Mouse (Mus musculus) heart, adult 2 months (tissue): ENCODE results near the gene Bcorl1.

ENCODE experiments used
- CTCF ChIP-seq: fragments of 200-600 bp; IDR thresholded peaks from 2 replicates; pipeline ENCODE4 v1.8.1; 2022; ENCODE audit warnings: antibody characterized with exemption, mild to moderate bottlenecking, moderate library complexity
- EP300 ChIP-seq: fragments of 200-500 bp; IDR thresholded peaks from 2 replicates; pipeline ENCODE4 v1.6.1; 2011; ENCODE audit warnings: low read depth, low read length, control low read depth; ENCODE audit not compliant: insufficient read depth
- POLR2A ChIP-seq: fragments of 200-500 bp; IDR thresholded peaks from 2 replicates; pipeline ENCODE4 v1.6.1; 2011; ENCODE audit warnings: mild to moderate bottlenecking, low read depth, low read length, control low read depth; ENCODE audit not compliant: insufficient read depth

DNA sequence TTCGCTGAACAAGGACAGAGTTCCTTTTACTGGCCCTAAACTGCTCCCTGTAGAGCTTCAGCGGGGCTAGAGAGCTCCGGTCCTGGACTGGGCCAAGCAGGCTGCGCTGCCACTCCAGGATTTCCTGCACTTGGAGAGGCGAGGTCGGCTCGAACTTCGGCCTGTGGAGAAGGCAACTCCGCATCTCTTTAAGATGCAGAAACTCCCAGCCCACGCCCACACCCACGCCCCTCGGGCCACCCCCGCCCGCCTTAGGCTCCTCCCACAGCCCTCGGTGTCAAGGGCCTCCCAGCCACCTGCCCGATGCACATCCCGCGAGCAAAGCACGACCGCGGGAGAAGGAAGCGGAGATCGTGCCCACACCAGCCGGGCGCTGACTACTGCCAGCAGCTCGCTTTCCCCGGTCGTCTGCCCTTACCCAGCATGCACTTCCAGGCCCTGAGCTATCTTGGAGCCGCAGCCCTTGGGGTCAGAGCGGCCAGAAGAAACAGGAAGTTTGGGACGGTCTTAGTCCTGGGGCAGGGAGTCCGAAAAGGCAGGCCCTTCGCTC, 26.6 kb upstream of the Bcorl1 start:
- no peak for TF ChIP-seq CTCF
- no peak for TF ChIP-seq EP300
- peak; percentile 58; the same call in 1 of the 2 replicates for TF ChIP-seq POLR2A
